Mouse (Mus musculus) activated CD4-positive, CD25-positive, alpha-beta regulatory T cell, adult 4 months (primary cell): ENCODE data around the gene Pip4k2b. TPM values are rescaled to one million over a fixed set of nuclear protein-coding genes. Genes with fewer than 3 reads are reported as not detected.
"Not testable (repeated sequence)": the region's sequence is repeated elsewhere in the genome, so short reads cannot be mapped to it uniquely, and the experiment has no call there.

Source experiments
- ATAC-seq: one replicate; pipeline ENCODE4 v1.8.0; 2017
- polyA plus RNA-seq, 2 experiments: library from polyadenylated mRNA; unstranded; fragments of 100-300 nt; shearing (Covaris generic); gene quantifications; one replicate each; pipeline ENCODE4 v1.2.1; 2017

Pip4k2b gene
- polyA plus RNA-seq, 2 experiments from 2014 or later = 2.0 to 2.3 TPM

DNA sequence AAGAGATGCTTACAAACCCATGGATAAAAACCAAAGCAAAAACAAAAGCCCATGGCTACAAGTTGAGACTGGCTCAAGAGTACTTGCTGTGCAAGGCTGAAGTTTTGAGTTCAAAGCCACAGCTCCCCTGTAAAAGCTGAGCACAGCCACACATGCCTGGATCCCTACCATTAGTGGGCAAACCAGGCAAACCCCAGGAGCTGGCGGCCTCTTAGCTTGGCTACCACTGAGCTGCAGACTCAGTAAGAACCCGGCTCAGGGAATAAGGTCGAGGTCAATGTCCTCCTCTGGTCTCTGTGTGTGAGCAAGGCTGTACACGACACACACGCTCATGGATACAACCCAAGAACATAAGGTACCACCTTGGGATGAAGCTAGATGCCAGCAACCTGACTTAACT, 4.0 kb upstream of the Pip4k2b start:
- no peak for ATAC-seq

DNA sequence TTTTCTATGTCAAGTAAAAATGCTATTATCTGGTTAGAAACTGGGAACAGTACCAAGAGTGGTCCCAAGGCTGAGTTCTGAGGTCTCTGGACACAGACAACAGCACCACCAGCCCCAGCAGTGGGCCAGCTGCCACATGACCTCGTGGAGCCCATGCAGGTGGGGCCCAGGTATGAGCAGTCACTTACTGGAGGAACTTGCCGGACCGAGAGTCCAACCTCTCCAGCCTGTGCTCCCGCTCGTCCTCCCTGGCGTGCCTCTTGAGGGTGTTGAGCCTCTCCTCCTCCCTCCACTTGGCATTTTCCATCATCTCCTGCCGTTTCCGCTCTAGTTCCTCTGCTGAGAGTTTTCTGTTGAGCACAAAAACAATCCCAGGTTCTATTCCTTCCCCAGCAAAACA, 3.3 kb upstream of the Pip4k2b start:
- ATAC-seq = no peak

DNA sequence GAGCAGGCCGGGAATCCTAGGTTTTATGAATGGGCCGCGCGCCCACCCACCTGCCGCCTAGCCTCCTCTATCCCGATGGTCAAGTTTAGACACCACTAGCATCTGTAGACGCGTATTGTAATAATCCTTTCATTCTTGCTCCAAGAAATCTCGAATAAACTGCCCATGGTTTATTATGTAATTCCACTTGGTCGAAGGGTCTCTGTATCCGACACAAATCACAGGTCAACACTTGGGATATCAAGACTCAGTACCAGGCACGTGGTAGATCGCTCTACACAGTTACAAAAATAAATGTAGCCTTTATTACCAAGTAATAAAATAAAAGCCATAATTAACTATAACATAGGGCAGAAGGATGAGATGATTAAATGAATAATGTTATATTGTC, 822 bp upstream of the Pip4k2b start:
- no peak for ATAC-seq

DNA sequence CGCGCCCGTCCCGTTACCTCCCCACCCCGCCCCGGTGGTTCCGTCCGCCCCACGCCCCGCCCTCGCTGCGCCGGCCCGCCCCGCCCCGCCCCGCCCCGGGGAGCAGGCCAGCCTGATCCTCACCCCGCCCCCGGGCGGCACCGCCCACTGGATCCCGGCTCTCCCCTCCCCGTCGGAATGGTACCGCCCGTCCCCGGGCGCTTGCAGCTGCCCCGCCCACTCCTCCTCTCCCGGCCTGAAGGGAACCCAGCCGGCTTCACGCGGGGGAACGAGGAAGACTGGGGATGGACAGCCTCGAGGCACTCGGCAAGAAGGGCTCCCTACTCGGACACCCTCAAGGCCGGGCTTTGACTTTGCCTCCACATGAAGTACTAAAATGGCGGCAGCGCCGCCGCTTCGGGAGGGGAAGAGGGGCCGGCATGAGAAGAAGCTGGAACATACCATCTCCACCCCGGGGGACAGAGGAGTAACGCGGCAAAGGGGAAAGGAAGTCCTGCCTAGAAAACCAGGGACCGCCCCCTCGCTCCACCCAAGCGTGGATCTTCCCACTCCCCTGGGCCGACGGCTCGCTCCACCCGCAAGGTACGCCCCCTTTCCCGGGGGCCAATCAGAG, 320 bp upstream of the Pip4k2b start:
- peak; percentile 94 for ATAC-seq

DNA sequence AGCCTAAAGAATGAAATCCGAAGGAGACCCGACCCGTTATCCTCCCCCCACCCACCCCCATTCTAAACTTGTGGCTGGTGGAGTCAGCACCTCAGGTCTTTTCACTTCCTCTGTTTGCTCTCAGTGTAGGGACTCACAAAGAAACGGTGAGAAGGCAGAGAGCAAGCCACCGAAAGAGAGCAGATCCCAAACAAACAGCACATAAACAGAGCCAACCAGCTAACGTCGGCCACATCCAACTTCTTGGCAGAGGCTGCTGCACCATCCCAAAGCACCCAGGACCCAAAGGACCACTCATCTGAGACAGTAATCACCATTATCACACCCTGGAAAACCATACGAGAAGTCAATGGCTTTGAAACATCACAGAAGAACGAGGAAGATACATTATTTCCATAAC, 1.1 kb downstream of the Pip4k2b start:
- ATAC-seq = no peak

DNA sequence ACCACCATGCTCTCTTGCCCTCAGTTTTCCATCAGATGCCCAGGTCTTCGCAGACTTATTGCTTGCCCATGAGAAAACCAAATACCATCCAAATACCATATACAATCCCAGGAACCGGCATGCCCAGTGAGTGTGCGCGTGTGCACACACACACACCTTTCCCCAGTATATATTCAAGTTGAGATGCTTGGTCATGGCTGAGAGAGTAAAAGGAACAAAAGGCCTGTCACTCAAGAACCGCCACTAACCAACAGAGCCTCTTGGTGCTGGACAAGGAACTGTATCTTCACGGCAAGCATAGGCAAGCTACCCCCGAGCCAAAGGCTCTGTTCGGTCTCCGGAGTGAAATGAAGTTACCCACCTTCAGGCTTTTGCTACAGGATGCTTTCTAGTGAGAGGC, 1.9 kb downstream of the Pip4k2b start:
- ATAC-seq = no peak

DNA sequence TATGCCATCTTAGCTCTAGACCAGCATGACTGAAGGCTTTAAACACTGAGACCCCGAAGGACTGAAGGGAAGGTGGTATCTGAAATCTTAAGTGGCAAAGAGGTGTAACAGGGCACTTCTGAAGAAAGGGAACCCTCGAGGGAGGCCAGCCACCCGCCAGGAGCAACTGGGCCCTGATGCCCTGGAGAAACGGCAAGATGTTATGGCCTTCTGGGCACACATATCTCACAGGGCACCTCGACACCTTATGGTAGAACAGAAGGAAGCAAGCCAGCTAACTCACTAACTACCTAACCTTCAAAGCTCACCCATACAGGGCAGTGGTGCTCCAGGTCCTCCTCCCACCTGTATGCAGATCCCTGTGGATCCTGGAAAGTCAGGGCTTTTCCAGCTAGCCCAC, 2.3 kb downstream of the Pip4k2b start:
- no peak for ATAC-seq

DNA sequence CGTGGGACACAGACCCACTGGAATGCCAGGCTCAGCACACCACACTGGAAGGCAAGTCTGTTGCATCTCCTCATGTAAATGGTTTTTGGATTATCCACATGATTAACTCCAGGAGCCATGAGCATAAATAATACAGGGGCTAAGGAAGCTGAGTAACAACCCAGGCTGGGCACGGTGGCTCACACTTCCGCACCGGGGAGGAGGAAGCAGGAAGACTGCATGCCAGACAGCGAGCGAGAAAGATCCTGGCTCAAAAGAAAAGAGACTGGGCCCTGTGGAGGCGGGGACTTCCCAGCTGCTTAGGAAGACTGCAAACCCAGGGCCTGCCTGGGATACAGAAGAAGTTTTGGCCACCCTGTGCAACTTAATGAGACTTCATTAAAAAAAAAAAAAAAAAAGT, 4.3 kb downstream of the Pip4k2b start:
- no peak for ATAC-seq

DNA sequence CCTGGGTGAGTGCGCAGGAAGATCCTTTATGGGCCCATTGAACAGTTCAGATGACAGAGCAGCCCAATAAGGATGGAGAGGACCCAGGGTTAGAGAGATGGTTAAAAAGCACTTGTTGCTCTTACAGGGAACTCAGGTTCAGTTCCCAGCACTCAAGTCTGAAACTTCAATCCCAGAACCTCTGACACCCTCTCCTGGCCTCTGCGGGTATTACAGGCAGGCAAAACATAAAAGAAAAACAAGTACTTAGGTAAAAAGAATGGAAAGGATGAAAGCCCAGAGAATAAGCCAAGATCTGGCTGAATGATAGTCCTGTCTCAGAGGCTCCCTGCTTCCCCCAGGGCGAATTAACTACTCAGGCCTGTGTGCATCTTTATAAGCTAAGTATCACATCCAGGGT, 5.3 kb downstream of the Pip4k2b start:
- ATAC-seq = no peak

DNA sequence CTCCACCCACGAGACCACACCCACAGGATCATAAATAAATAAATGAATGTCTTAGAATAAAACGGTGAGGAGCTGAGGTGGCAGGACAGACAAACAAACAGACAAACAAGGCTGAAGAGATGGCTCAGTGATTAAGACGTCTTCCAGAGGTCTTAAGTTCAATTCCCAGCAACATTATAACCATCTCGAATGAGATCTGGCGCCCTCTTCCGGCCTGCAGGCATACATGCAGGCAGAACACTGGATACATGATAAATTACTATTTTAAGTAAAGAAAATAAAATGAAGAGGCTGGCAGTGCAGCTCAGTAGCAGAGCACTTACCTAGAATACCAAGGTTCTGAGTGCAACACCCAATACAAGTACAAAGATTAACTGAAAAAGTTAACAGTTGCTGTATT, 5.8 kb downstream of the Pip4k2b start:
- no peak for ATAC-seq

DNA sequence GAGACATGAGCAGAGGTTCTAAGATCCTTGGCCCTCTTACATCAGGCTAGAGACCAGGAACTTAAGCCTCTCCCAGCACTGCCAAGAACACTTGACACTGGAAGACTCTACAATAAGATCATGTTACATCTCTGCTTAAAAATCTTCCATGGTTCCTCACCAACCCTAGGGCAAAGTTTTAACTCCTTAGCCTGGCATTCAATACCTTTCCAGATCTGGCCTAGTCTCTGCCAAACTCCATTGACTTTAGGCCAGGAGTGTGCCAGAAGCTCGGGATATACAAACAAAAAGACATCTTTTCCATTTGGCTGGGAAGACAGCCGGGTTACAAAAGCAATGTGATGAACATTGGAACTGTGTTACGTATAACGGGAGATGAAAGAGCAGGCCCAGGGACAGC, 6.9 kb downstream of the Pip4k2b start:
- ATAC-seq = no peak

DNA sequence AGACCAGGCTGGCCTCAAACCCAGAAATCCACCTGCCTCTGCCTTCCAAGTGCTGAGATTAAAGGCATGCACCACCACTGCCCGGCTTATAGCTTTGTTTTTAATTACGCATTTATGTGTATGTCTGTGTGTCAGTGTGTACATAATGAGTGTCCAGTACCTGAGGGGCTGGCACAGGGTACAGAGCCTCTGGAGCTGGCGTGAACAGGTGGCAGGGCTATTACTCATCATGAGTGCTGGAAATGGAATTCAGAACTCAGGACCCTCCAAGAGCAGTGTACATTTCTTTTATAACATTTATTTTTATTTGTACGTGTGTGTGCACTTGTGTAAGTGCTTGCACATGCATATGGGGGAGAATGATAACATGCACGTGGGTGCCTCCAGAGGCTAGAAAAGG, 7.9 kb downstream of the Pip4k2b start:
- no peak for ATAC-seq

DNA sequence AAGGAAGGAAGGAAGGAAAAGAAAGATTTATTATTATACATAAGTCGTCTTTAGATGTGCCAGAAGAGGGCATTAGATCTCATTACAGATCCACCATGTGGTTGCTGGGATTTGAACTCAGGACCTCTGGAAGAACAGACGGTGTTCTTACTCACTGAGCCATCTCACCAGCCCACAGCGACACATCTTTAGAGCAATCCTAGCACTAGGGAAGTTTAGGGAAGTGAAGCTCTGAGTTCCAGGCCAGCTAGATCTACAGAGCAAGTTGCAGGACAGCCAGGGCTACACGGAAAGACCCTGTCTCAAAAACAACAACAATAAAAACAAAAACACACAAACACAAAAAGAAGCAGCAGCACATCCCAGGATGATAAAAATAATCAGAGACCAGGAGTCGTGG, 9.7 kb downstream of the Pip4k2b start:
- not testable (repeated sequence) for ATAC-seq

DNA sequence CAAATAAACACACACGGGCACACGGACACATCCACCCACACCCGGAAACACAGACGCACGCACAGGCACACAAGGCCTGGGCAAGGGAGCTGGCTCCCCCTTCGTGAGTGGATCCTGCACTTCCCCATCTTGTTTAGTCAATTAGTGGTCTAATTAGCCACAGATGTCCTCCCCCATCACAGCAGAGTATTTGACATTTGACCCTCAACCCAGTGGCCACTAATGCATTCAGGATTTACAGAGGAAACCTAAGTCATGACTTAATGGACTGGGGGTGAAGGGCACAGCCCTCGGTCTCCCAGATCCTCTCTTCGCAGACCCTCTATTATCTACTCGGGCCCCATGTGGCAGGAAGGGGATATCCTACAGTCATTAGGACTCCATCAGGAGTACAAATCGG, 10.8 kb downstream of the Pip4k2b start:
- no peak for ATAC-seq

DNA sequence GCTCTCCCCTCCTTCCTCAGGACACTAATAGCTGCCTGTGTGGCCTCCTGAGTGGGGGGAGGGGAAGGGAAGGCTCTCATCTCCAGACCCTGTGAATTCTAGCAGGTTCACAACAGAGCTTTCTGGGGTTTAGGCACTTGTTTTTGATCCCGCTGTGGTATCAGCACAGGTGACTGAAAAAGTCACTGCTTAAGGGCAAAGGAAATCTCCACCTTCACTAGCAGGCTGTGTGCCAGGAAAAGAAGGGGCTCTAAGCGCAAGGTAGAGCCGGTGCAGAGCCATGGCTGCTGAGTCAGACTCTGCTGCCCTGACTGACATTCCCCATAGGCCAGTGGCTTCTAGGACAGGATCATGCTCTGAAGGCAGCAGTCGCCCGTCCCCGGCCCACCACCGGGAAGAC, 15.8 kb downstream of the Pip4k2b start:
- ATAC-seq = peak; percentile 8

DNA sequence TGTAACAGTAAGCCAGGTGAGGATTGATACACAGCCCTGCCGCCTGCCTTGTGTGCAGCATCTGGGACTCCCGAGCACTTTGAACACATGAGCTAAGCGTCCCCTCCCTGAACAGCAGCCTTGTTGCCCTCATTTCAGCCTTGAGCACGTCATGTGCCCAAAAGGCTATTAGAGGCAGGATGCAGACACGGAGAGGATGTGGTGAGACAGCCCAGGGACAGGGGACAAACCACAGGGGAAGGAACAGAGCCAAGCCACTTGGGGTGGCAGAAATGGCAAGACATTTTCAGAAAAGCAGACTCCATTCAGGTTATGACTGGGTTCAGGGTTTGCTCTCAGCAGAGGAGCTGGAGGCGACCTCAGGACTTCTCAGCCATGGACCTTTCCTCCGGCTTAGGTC, 16.2 kb downstream of the Pip4k2b start:
- peak; percentile 98 for ATAC-seq

DNA sequence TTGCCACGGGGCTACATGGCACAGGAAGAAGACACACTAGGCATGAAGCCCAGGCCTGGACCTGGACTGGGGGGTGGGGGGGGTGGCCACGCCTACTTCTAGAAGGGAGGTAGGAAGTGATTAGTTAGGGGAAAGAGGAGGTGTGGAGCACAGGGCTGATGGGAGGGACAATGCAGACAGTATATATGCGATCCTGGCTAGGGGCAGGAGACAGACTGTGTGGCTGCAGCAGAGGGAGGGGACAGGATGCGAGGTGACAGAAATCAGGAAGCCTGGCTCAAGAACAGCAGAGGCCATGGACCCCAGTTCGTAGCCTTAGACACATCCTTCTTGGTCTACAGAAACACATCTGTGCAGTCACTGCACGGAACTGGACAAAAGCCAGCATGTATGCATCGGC, 20.8 kb downstream of the Pip4k2b start:
- no peak for ATAC-seq

DNA sequence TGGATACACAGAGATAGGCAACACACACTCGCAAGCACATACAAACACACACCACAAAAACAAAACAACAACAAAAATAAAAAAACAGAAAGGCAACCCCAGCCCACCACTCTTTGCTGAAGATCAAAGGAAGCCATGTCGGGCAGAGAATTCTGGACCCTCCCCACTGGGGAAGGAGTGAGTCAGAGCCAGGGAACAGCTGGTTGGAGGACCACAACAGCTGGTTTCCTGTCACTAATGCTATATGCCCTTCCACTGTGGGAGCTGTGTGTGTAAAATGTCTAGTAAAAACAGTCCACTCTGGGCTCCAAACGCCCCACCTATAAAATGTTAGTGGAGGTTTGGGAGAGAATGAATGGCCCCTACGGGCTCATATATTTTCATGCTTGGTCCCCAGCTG, 23.2 kb downstream of the Pip4k2b start:
- ATAC-seq = no peak

DNA sequence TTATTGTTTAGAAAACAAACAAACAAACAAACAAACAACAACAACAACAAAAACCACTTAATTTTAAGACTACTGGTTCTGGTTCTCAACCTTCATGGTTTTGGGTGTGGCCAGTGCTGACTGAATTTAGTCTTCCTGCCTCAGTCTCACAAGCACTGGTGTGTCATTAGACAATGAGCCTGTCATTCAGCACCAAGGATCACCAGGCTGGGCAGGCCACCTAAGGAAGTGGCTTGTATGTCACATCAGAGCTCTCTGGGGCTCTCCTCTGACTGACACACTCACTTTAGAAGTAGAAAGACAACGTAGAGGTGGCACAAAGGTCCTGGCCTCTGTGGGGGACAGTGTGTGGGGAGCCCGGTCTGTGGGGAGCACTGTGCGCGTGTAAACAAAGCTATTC, 25.5 kb downstream of the Pip4k2b start:
- peak; percentile 85 for ATAC-seq

DNA sequence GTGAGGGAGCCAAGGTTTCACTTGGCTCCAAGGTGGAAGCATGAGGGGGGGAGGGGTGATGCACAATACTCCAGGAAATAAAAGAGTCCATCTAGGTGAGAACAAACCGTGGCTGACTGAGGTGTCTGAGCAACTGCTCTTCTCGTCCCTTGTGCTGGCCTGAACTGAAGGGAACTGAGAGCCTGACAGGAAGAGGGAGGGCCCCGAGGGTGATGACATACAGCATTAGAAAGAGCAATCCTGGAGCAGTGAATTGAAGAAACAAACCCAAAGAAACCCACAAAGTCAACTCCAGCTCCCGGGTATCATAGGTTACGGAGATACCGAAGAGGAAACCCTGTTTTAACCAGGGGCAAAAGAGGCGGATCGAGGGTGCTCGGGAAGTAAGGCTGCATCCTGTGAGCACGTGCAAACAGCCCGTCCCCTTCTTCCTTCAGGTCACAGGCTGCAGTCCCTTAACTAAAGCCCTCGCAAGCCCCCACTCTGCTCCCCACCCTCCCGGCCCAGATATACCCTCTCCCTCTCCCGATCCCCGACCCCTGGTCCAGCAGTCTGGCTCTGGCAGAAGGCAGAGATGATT, 26.1 kb downstream of the Pip4k2b start:
- ATAC-seq = peak; percentile 25

DNA sequence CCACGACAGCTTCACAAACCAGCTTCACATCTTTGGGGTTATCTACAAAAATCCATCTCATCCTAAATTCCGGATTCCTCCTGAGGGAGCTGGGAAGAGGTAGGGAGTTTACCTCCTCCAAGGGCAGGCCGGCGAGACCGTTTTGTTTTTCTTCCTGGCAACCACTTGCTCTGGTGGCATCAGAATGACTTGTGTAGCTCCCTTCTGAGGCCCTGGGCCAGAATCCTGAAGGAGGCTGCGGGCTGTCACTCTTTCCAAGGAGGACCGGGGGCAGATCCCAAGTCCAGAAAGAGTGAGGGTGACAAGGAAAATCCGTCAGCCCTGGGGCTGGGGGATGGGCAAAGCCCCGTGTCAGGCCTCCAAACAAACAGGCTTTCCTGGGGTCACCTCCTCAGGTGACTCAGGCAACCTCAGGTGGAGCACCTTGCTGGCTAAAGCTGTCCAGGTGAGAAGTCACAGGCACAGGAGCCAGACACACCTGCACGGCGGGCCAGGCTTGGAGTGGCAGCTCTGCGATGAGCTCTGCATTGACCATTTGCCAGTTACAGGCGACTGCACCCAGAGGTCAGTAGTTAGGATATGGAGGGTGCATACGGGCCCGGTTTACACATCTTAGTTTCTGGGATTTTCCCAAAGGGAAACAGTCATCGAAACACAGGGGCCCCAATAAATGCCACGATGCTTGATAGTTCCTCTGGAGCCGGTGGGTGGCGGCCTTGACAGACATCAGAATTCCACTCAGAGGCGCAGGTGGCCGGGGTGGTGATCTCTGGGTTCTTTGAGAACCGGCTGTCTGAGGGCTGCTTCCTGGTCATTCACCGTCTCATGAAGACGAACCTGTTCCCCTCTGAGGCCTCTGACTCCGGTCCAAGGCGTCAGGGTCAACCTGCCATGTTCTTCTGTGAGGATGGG, 26.9 kb downstream of the Pip4k2b start:
- ATAC-seq = no peak

DNA sequence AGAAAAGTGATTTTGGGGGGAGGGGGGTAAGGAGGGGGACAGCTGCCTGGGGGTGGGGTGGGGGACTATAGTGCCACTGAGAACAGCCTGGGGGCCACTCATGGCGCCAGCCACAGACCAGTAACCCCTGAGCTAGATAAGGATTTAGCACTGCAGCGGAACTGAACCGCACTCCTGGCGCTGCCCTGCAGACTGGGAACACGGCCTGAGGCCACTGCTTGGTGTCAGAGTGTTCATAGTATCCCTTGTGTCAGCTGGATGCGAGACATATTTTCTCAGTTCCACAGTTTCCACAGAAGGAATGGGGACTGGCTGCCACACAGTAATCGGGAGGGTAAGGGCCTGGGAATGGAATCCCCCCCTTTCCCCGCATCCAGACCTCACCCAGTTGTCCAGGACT, 28.5 kb downstream of the Pip4k2b start:
- ATAC-seq = no peak

DNA sequence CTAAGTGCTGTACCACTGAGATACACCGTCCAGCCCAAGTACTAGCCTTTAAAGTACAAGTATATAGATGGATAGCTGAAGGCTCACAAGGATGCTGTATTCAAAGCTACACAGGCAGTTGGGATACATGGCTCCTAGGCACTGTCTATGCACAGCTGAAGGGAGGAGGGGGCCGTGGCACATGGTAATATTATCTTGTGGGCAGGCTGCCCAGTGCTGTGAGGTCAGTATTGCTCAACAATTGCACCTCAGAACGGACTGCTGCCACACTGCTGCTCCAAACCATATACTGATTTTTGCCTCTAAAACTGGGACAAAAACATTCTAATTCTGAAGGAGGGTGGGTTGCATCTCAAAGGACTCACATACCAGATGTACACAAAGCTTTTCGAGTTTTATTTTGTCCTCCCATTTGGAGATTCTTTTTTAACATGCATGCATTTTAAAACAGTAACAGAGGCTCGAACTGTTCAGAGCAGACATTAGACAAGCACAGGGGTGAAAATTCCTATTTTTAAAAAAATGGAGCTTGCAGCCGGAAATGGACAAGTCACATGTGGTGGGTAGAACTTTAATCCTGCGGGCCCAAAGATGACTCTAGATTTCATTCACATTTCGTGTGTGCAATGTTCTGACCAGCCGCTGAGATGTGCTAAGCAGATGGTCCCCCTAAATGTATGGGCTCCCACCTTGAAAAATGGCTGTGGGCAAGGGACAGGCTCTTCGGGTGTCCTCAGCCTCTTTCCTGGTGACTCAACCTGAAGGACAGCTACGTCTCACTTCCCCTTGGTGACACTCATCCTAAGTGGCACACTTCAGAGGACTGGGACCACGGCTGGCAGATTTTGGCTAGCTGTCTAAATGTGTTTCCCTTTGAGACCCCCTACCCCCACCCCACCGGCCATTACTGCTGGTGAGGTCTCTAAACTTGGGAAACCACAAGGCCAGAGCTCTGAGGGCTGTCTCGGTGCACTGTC, 29.4 kb downstream of the Pip4k2b start:
- ATAC-seq = no peak
